7 mouse cellular contexts compared by ENCODE assay signal in genomic region chr1:43269685-43270084, GRCm38 (mm10).
DNase-seq lines count a peak whose midpoint lies in the region; ATAC-seq and TF ChIP-seq lines count a peak whose summit lies in the region.

No protein-coding gene starts in this region.

- DNase-seq in hindbrain, embryonic 10.5 days (ENCODE audit: low spot score): peak; percentile 28
- DNase-seq in 3134 (ENCODE audit: extremely low read depth, insufficient read length, low spot score): peak; percentile 18
- DNase-seq in kidney, postnatal 14 days: peak; percentile 39
- no peak for DNase-seq in right cerebral cortex, postnatal 36 days (ENCODE audit: low spot score in 2 of 2)
- no peak for DNase-seq in frontal cortex, postnatal 14 days (ENCODE audit: low spot score in 2 of 2)

- ATAC-seq in hindbrain, embryonic 12.5 days (ENCODE audit: low FRiP score): no peak

- peak; percentile 33; the same call in 1 of the 2 replicates for TF ChIP-seq CTCF in E14TG2a.4 (conservative IDR thresholded peaks at IDR 0.05; ENCODE audit: low read length)

- no peak overlapping the region for H3K4me3 ChIP-seq in hindbrain, embryonic 10.5 days
- H3K4me3 ChIP-seq in hindbrain, embryonic 12.5 days: no peak overlapping the region
- no peak overlapping the region for H3K4me3 ChIP-seq in E14TG2a.4 (replicated peaks; ENCODE audit: low read length)

- no peak overlapping the region for H3K27ac ChIP-seq in hindbrain, embryonic 10.5 days
- H3K27ac ChIP-seq in hindbrain, embryonic 12.5 days: no peak overlapping the region

- H3K9me3 ChIP-seq in hindbrain, embryonic 10.5 days: no peaks in the 10 kb centered on the region
- H3K9me3 ChIP-seq in hindbrain, embryonic 12.5 days (replicated peaks): no peaks in the 10 kb centered on the region
- no peaks in the 10 kb centered on the region for H3K9me3 ChIP-seq in E14TG2a.4 (ENCODE audit: low read length)

- 38% methylated on average over 7 of the region's 7 CpGs for WGBS in hindbrain, embryonic 10.5 days
- 44% methylated on average over 7 of the region's 7 CpGs for WGBS in hindbrain, embryonic 12.5 days

- H3K9ac ChIP-seq in hindbrain, embryonic 12.5 days: no peak overlapping the region

- H3K4me2 ChIP-seq in hindbrain, embryonic 12.5 days (replicated peaks): no peak overlapping the region

- no peaks in the 10 kb centered on the region for H3K36me3 ChIP-seq in hindbrain, embryonic 10.5 days
- no peaks in the 10 kb centered on the region for H3K36me3 ChIP-seq in hindbrain, embryonic 12.5 days
- no peaks in the 10 kb centered on the region for H3K36me3 ChIP-seq in E14TG2a.4 (ENCODE audit: insufficient read depth, low read length)

- H3K27me3 ChIP-seq in hindbrain, embryonic 10.5 days (ENCODE audit: insufficient read depth, poor library complexity, severe bottlenecking): no peaks in the 10 kb centered on the region
- no peaks in the 10 kb centered on the region for H3K27me3 ChIP-seq in hindbrain, embryonic 12.5 days
- peaks cover 3% of the 10 kb centered on the region; the same call in 1 of the 2 replicates for H3K27me3 ChIP-seq in E14TG2a.4 (ENCODE audit: insufficient read depth, low read length)

- H3K4me1 ChIP-seq in hindbrain, embryonic 10.5 days (replicated peaks): 0 out of 2 replicates have a peak, but pooled peaks cover under 1% of the 10 kb centered on the region
- no peaks in the 10 kb centered on the region for H3K4me1 ChIP-seq in hindbrain, embryonic 12.5 days
- H3K4me1 ChIP-seq in E14TG2a.4 (replicated peaks; ENCODE audit: low read depth, low read length): no peaks in the 10 kb centered on the region

Comparison
In these comparisons a context has a peak if more than half of its experiments do, and no peak if none do; other contexts are left out.
1. DNase-seq: peak in hindbrain, embryonic 10.5 days (single experiment), 3134 (single experiment) and kidney, postnatal 14 days (single experiment); none in right cerebral cortex, postnatal 36 days (0 of 2) and frontal cortex, postnatal 14 days (0 of 2).